Mouse (Mus musculus): ENCODE results near the gene Slc35f4.

GRCm38 (mm10) chr14:49460799-49461198 lies 65.0 kb downstream of the Slc35f4 start:
- TF ChIP-seq USF2 (IDR thresholded peaks at IDR 0.05; ENCODE audit: borderline replicate concordance in 1 of 2, insufficient read depth in 1 of 2, low read depth in 1 of 2, low read length in 2 of 2) (no peak), CTCF (IDR thresholded peaks at IDR 0.05 in 2 of 3, conservative IDR thresholded peaks at IDR 0.05 in 1 of 3; ENCODE audit: control insufficient read depth in 1 of 3, insufficient read depth in 1 of 3, low read depth in 2 of 3, low read length in 3 of 3, poor library complexity in 1 of 3, severe bottlenecking in 1 of 3) (no peak)
